Mouse (Mus musculus): ENCODE data around the gene Trappc5. TPM values are rescaled to one million over a fixed set of nuclear protein-coding genes. Genes with fewer than 3 reads are reported as not detected.

The Trappc5 gene
- total RNA-seq (2023): 10 to 100 TPM; 17.4 to 18.4 TPM

GRCm38 (mm10) chr8:3676131-3676992, at the start of gene Trappc5:
Gene Trappc5, plus strand, starts transcription at chr8:3676299.

GRCm38 (mm10) chr8:3630647-3631477, 45.2 kb upstream of the Trappc5 start, which contains the start of gene Stxbp2:
Gene Stxbp2, plus strand, starts transcription at chr8:3630955.

DNA sequence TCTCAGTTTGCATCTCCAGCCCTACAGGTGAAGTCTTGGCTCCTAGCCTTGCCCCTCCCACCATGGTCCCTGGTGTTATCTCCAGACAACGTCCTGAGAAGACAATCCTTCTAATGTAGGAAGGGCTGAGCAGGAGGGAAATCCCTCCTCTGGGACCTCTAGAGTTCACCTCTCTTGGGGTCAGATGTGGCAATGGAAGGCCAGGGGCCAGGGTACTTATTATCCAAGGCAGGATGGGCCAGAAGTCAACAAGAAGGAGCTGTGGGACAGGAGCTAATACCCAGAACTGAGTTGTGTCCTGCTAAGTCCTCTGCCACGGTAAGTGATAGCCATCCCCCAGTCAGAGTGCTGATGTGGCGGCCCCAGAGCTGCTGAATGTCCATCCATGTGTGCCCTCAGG, 20.6 kb upstream of the Trappc5 start, which contains the start of gene Retn:
Gene Retn (plus strand): TSS at position 245 of the 400 bp plus-strand sequence.

DNA sequence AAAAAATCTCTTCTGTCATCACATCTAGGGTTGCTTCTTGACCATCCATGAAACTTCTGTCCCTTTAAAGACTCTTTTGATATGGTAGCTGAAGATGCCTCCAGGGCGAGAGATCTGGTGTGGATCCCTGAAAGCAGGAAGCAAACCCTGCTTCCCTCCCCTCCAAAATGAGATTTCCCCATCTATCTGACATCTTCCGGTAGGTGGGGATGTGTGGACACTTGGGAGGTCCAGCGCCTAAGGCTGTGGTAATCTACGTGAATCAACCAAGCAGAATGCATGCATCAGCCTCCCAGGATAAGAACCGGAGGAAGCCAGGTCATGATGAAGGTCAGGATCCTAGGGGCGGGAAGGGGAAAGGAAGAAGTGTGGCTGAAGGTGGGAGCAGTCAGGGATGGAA, 10.6 kb upstream of the Trappc5 start, which contains the start of gene Mcemp1:
Gene Mcemp1 (plus strand): TSS at position 248 of the 400 bp plus-strand sequence.

GRCm38 (mm10) chr8:3671980-3672491, 4.1 kb upstream of the Trappc5 start, which contains the start of gene Fcor:
Gene Fcor, minus strand, starts transcription at chr8:3672362.

GRCm38 (mm10) chr8:3694121-3694520, 18.0 kb downstream of the Trappc5 start, which contains the start of gene Fcer2a:
Gene Fcer2a, minus strand, starts transcription at chr8:3694175.

GRCm38 (mm10) chr8:3720551-3720950, 44.5 kb downstream of the Trappc5 start, which contains the start of gene Clec4g:
Gene Clec4g, minus strand, starts transcription at chr8:3720651.

Other genes with a start within 250 kb of the Trappc5 start
- 1 to 10 TPM in 1 of 2 experiments, under 1 TPM in 1; 0.81 to 1.1 TPM for gene Pex11g, start 208.6 kb upstream of the Trappc5 start, total RNA-seq (2023)
- gene Tex45, start 205.4 kb upstream of the Trappc5 start, total RNA-seq (2023): under 1 TPM; 0.63 to 0.70 TPM
- 1 to 10 TPM; 8.4 to 8.7 TPM for gene Zfp358, start 183.2 kb upstream of the Trappc5 start, total RNA-seq (2023)
- 10 to 100 TPM; 65.5 to 69.3 TPM for gene Mcoln1, start 175.8 kb upstream of the Trappc5 start, total RNA-seq (2023)
- gene Pnpla6, start 160.9 kb upstream of the Trappc5 start, total RNA-seq (2023): 10 to 100 TPM; 42.9 to 43.1 TPM
- not detected for gene C330021F23Rik, start 108.3 kb upstream of the Trappc5 start, total RNA-seq (2023)
- gene Camsap3, start 89.0 kb upstream of the Trappc5 start, total RNA-seq (2023): not detected
- 10 to 100 TPM; 61.5 to 63.3 TPM for gene Xab2, start 55.0 kb upstream of the Trappc5 start, total RNA-seq (2023)
- 10 to 100 TPM; 79.3 to 83.8 TPM for gene Pet100, start 54.8 kb upstream of the Trappc5 start, total RNA-seq (2023)
- gene Pcp2, start 50.8 kb upstream of the Trappc5 start, total RNA-seq (2023): not detected
- gene Stxbp2, start 45.3 kb upstream of the Trappc5 start, total RNA-seq (2023): 100 to 1,000 TPM; 245 to 265 TPM
- not detected for gene Retn, start 20.5 kb upstream of the Trappc5 start, total RNA-seq (2023)
- gene Mcemp1, start 10.5 kb upstream of the Trappc5 start, total RNA-seq (2023): 10 to 100 TPM; 86.1 to 99.6 TPM
- gene Fcor, start 3.9 kb upstream of the Trappc5 start, total RNA-seq (2023): 1 to 10 TPM; 3.6 to 6.1 TPM
- gene Fcer2a, start 17.9 kb downstream of the Trappc5 start, total RNA-seq (2023): 1 to 10 TPM in 1 of 2 experiments, under 1 TPM in 1; 0.61 to 1.9 TPM
- 1 to 10 TPM in 1 of 2 experiments, under 1 TPM in 1; 0.79 to 1.0 TPM for gene Clec4g, start 44.4 kb downstream of the Trappc5 start, total RNA-seq (2023)
- gene Cd209a, start 72.7 kb downstream of the Trappc5 start, total RNA-seq (2023): 100 to 1,000 TPM in 1 of 2 experiments, 10 to 100 TPM in 1; 87.7 to 109 TPM
- gene Cd209e, start 178.0 kb downstream of the Trappc5 start, total RNA-seq (2023): 1 to 10 TPM in 1 of 2 experiments, under 1 TPM in 1; 0.71 to 1.9 TPM
- 10 to 100 TPM in 1 of 2 experiments, 1 to 10 TPM in 1; 8.1 to 12.5 TPM for gene Cd209d, start 202.3 kb downstream of the Trappc5 start, total RNA-seq (2023)